Mouse (Mus musculus): Measurements from ENCODE around the gene Tnrc18.

- TF ChIP-seq POLR2A (IDR thresholded peaks at IDR 0.05; ENCODE audit: borderline replicate concordance, control insufficient read depth, low read depth, low read length): no peak
- no peak for TF ChIP-seq CTCF (IDR thresholded peaks at IDR 0.05; ENCODE audit: control insufficient read depth, insufficient read depth, low read length)
These were observed 4.9 kb downstream of the Tnrc18 start for GRCm38 (mm10) chr5:142812621-142812975.

Measured in bone marrow, adult 2 months (tissue).